Mouse (Mus musculus): ENCODE measurements around the gene Pmel. TPM values are rescaled to one million over a fixed set of nuclear protein-coding genes. Genes with fewer than 3 reads are reported as not detected.

Gene Pmel
- total and polyA plus RNA-seq, 3 experiments: 5.3 to 9.4 (median 7.1) TPM

DNA sequence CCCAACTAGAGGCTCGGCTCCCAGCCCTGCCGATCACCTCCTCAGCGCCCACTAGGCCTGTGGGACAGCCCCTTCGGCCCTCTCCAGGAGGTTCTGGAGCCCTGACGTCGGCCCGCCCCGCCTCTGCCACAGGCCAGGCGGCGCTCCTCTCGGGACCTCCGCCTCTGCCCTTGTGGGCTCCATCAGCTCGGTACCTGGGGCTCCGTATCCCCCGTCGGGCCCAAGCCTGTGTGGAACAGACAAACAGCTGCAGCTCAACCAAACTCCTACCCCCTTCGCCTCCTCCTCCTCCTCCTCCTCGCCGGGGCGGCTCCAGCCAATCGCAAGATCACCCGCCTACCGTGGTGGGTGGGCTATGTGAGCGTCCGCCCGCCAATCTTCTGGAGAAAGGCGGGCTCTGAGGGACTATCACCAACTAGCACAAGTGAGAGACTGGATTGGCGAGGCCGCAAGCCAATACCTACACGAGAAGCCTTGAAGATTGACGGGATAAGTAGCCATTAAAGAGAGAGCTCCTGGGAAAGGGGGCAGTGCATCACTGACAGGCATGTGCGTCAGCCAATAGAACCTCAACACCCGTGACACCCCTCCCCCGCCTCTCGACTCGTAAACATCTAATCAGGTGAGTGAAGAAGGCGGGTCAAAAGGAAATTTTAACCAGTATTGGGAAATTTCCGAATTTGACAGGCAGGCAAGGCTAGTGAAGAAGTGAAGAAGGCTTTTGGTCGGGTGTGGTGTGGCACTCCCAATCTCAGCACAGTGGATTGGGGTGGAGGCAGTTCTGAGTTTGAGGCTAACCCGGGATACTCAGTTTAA lies 7.8 kb upstream of the Pmel start, which contains the start of gene Rab5b:
Gene Rab5b, minus strand, starts transcription at position 273 of the 816 bp plus-strand sequence.
- Histone ChIP-seq H3K4me3 (replicated peaks in 1 of 3; ENCODE audit: low read depth in 2 of 3, low read length in 2 of 3, poor library complexity in 1 of 3) (peak within 1 kb of the TSS; percentile 67 to 95 (median 87)), H3K36me3 (replicated peaks in 1 of 2; ENCODE audit: control insufficient read depth in 1 of 2, insufficient read depth in 1 of 2, low read length in 1 of 2) (peaks cover 27 to 45% of the 10 kb centered on the region in 2 experiments), H3K79me2 (replicated peaks; ENCODE audit: control insufficient read depth, extremely low read depth, insufficient read depth, poor library complexity, severe bottlenecking) (peaks cover 6% of the 10 kb centered on the region), H3K27ac (ENCODE audit: insufficient read depth, low read depth) (peak within 1 kb of the TSS; percentile 87), H3K4me2 (ENCODE audit: insufficient read depth, low read depth, poor library complexity, severe bottlenecking) (peak within 1 kb of the TSS; percentile 89), H3K4me1 (ENCODE audit: control insufficient read depth in 1 of 2, insufficient read depth in 2 of 2) (peaks cover 0 to 33% of the 10 kb centered on the region in 2 experiments; a peak in 2 of 4 replicates), H3K27me3 (replicated peaks) (no peaks in the 10 kb centered on the region), H3K9ac (ENCODE audit: insufficient read depth, low read depth) (peak within 1 kb of the TSS; percentile 95), H3K9me3 (replicated peaks; ENCODE audit: low read length) (no peaks in the 10 kb centered on the region)
- dilution Hi-C loops (cut with MboI; ENCODE audit: extremely low pct_ligation_motif_present, extremely low pct_unique_long_range_greater_than_20kb, low sequenced_read_pairs): no loop called here
- DNase-seq (ENCODE audit: extremely low read depth): peak; percentile 99
- in situ Hi-C loops (cut with MboI; ENCODE audit: low pct_ligation_motif_present, low pct_unique_long_range_greater_than_20kb, low sequenced_read_pairs): no loop called here
- TF ChIP-seq CHD2 (IDR thresholded peaks at IDR 0.05; ENCODE audit: low read length) (peak; percentile 99), USF2 (conservative IDR thresholded peaks at IDR 0.05; ENCODE audit: low read depth, low read length) (peak; percentile 23; the same call in 1 of the 2 replicates), POLR2AphosphoS2 (IDR thresholded peaks at IDR 0.05; ENCODE audit: low read depth, low read length) (peak; percentile 77; the same call in 1 of the 2 replicates), ETS1 (conservative IDR thresholded peaks at IDR 0.05; ENCODE audit: low read depth, low read length) (0 out of 2 replicates have a peak, but pooled peaks have one; percentile 9), SIN3A (IDR thresholded peaks at IDR 0.05; ENCODE audit: low read length) (peak; percentile 45), IRF4 (IDR thresholded peaks at IDR 0.05; ENCODE audit: low read depth, low read length) (0 out of 2 replicates have a peak, but pooled peaks have one; percentile 6), TCF12 (IDR thresholded peaks at IDR 0.05; ENCODE audit: low read depth, low read length) (peak; percentile 69; the same call in 1 of the 2 replicates), TBP (conservative IDR thresholded peaks at IDR 0.05; ENCODE audit: low read depth, low read length) (no peak), ZNF384 (IDR thresholded peaks at IDR 0.05; ENCODE audit: low read depth, low read length) (no peak), MAZ (IDR thresholded peaks at IDR 0.05; ENCODE audit: low read depth, low read length) (peak; percentile 93), SMC3 (IDR thresholded peaks at IDR 0.05; ENCODE audit: low read depth, low read length) (no peak), MYC (IDR thresholded peaks at IDR 0.05; ENCODE audit: low read depth, low read length) (no peak), ELF1 (IDR thresholded peaks at IDR 0.05; ENCODE audit: low read depth, low read length) (peak; percentile 34; the same call in 1 of the 2 replicates), USF1 (IDR thresholded peaks at IDR 0.05; ENCODE audit: low read depth, low read length) (peak; percentile 55), ZC3H11A (IDR thresholded peaks at IDR 0.05; ENCODE audit: low read depth, low read length) (no peak), PAX5 (IDR thresholded peaks at IDR 0.05; ENCODE audit: low read length) (no peak), JUND (conservative IDR thresholded peaks at IDR 0.05; ENCODE audit: low read depth, low read length) (no peak), GABPA (IDR thresholded peaks at IDR 0.05; ENCODE audit: insufficient replicate concordance, low read depth, low read length) (no peak), CHD1 (IDR thresholded peaks at IDR 0.05; ENCODE audit: low read depth, low read length) (no peak), UBTF (IDR thresholded peaks at IDR 0.05; ENCODE audit: low read depth, low read length) (peak; percentile 96), MAFK (IDR thresholded peaks at IDR 0.05; ENCODE audit: insufficient replicate concordance, low read length) (no peak), MAX (IDR thresholded peaks at IDR 0.05; ENCODE audit: low read length) (peak; percentile 93), EP300 (IDR thresholded peaks at IDR 0.05; ENCODE audit: low read length) (no peak), ZMIZ1 (IDR thresholded peaks at IDR 0.05; ENCODE audit: low read depth, low read length) (no peak; the same call in none of the 2 replicates), E2F4 (IDR thresholded peaks at IDR 0.05; ENCODE audit: insufficient replicate concordance, low read depth, low read length) (no peak), RAD21 (IDR thresholded peaks at IDR 0.05; ENCODE audit: low read depth, low read length) (no peak), POLR2A (IDR thresholded peaks at IDR 0.05; ENCODE audit: low read depth, low read length) (peak; percentile 88), NRF1 (IDR thresholded peaks at IDR 0.05; ENCODE audit: low read depth, low read length) (peak; percentile 37; the same call in 1 of the 2 replicates), JUN (IDR thresholded peaks at IDR 0.05; ENCODE audit: insufficient read depth, low read depth, low read length) (no peak), RCOR1 (conservative IDR thresholded peaks at IDR 0.05; ENCODE audit: low read depth, low read length) (no peak), KAT2A (IDR thresholded peaks at IDR 0.05; ENCODE audit: insufficient replicate concordance, low read length) (peak; percentile 93), BHLHE40 (IDR thresholded peaks at IDR 0.05; ENCODE audit: low read depth, low read length) (peak; percentile 77), ZKSCAN1 (IDR thresholded peaks at IDR 0.05; ENCODE audit: borderline replicate concordance, low read depth, low read length) (no peak), MXI1 (IDR thresholded peaks at IDR 0.05; ENCODE audit: low read depth, low read length) (no peak; the same call in 1 of the 2 replicates), CTCF (conservative IDR thresholded peaks at IDR 0.05 in 1 of 2, IDR thresholded peaks at IDR 0.05 in 1 of 2; ENCODE audit: low read depth in 2 of 2, low read length in 2 of 2) (no peak), NELFE (IDR thresholded peaks at IDR 0.05; ENCODE audit: low read depth, low read length) (peak; percentile 80), HCFC1 (IDR thresholded peaks at IDR 0.05; ENCODE audit: low read depth, low read length) (peak; percentile 79), MEF2A (IDR thresholded peaks at IDR 0.05; ENCODE audit: borderline replicate concordance, low read depth, low read length) (peak; percentile 49; the same call in 1 of the 2 replicates)
